Mouse (Mus musculus) cerebellum, adult 9-11 months (tissue): ENCODE measurements around the gene Tmem136.
A peak's percentile ranks its signal among the peaks of the same experiment; 100 is the strongest.

ENCODE experiments used
- DNase-seq: peaks from one replicate; pipeline ENCODE4 v3.0.0; 2022

Gene Tmem136

GRCm38 (mm10) chr9:43107555-43107954, 8.8 kb downstream of the Tmem136 start:
- DNase-seq = peak; percentile 47

GRCm38 (mm10) chr9:43107187-43107517, 9.2 kb downstream of the Tmem136 start, which contains the start of gene Arhgef12:
TSS of gene Arhgef12 (minus strand) at chr9:43107239.
- DNase-seq = peak; percentile 76

DNA sequence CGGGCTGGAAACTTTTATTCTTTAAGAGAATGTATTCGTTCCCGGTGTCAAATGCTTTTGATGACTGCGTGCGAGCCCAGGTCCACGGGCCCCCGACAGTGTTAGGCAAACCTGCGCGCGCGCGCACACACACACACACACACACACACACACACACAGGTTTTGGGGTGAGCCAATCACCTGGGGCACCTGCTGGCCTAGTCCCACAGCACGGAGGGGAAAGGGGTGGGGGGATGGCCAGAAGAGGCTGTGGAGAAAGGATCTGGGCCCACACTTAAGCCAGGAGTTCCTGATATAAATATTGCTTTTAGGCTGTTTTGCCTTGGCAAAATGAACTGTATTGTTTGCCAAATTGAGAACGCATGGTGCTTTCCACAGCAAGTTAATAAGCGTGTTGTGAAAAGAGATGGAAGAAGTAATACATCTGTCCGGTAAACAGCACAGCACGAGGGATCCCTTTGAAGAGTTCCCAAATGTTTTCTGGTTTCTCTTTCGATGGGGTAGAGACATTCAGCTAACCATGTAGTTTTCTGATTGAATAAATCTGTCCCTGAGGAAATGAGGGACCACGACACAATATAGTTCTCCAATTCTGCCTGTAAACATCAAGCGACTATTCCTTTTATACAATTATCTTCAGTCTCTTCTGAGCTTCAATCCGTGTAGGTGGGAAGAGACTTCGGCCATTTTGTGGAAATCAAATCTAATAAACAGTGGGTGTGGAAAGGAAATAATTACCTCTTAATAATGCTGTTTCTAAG, 9.8 kb downstream of the Tmem136 start:
- peak; percentile 75 for DNase-seq

DNA sequence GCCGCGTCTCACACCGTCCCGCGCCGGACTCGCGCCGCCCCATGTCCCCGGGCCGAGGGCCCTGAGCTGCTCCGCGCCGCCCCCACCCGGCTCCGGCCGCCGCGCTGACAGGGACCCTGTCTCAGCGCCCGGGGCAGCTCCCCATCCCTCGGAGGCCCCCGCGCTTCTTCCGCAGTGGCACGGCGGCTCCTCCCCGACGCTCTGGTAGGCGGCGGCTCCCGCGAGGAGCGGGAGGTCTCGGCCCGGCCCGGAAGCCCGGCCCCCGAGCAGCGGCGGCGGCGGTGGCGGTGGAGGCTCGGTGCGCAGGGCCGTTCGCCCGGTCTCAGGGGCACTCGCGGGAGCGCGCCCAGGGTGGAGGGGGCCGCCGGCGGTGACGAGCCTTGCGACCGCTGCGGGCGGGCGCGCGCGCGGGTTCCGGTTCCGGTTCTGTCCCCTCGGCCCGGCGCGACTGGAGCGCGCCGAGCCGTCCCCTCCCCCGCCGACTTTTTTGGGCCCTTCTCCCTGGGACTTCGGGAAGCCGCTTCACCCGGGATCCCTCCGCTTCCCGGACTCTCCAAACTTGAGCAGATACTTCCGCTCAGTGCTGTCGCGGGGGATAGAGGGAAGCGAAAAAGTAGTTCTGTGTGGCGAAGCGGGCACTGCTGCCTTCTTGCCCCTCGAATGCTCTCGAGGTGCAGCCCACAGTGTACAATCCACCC, 10.6 kb downstream of the Tmem136 start:
- DNase-seq = peak; percentile 93

DNA sequence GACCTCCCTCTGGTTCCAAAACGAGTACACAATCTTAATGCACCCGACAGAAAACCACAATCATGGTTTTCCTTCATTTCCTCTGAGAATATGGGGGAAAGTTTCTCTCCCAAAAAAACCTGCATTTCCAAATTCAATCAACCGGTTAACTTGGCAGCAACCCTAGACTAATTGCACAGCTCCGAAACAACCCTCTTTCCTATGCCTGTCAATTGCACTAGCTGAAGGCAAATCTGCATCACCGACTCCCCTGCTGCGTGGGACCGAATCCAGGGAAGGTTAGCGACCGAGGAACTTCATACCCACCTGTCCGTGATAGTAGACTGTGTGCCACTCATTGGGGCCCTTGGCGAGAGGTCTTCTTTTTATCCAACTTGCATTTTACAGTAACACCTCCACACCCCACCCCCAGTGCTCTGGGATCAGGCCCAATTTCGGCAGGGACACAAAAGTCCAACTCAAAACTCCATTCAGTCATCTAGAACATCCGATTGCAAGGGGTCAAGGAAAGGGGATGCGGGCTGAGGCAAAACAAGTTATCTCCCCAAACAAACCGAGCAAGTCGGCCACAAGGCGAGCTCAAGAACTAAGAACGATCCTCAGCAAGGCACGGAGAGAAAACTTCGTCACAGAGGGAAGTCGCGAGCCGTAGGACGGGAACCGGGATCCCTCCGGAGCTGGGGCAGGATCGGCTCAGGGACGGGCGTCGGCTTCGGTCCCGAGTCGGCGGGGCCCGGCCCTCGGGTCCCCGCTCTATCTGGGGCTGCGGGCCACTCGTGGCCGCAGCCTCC, 11.3 kb downstream of the Tmem136 start:
- peak; percentile 76 for DNase-seq

DNA sequence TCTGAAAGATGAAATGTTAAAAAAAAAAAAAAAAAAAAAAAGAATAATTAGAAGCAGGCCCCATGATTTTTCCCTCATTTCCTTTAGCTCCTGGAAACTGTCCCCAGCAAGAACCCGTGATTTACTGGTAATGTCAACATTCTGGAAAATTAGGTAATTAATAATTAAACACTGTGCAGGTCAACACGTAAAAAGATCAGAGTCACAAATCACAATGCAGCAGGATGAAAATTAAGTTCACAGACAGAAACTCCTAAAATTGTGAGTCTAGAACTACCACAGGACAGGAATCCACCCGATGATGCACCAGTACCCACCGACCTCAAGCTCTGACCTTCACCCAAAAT, 11.9 kb downstream of the Tmem136 start:
- DNase-seq = no peak

DNA sequence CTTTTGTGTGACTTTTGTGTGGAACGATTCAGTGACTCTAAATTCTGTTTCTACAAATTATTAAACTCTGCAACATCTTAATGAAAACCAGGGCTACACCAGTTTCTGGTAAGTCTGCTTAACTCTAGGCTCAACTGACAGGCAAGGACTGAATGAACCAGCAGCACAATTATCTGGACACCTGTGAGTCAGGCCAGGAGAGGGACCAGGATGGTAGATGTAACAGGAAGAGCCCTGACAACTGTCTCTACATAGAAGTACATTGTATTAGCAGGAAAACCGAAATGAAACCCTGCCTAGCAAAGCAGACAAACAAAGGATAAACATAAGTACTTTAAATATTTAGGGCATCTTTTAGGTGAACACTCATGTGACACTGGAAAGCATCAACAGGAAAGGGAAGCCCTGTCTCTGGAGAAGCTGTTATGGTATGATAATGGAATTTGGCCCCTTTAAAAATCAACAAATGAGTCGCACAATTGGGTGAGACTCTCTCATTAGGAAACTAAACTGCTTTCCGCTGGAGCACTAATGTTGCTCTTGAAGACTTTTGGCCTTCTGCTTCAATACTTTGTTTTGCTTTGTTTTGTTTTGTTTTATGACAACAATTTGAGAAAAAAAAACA, 12.6 kb downstream of the Tmem136 start:
- DNase-seq = no peak

GRCm38 (mm10) chr9:43102931-43103330, 13.4 kb downstream of the Tmem136 start:
- no peak for DNase-seq

DNA sequence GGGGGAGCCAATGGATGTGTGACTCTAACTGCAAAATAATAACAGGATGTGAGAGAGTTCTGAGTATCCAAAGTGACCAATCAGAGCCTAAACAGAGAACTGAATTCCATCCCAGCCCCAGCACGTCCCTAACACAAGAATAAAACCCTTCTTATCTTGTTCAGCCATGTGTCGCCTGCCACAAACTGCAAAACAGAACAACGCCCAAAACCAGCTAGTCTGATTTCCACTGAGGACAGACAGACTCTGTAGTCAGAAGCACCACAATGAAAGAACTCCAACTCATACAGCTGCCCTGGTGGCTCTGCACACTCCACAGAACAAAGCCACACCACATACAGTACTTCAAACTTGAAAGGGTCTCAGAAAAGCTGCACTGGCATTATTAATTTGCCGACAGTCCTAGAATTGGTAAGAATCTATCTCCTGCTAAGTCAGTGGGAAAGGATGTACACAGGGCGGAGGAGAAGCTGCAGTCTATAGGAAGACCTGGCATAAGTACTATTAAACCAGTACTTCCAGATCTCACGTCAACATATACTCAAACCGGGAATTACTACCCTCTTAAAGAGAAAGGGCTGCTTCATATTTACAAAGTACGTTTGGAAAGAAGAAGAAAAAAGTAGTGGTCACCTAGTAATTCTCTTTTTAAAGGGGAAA, 14.3 kb downstream of the Tmem136 start:
- DNase-seq = no peak

- DNase-seq = no peak
Observed at GRCm38 (mm10) chr9:43098922-43099321, 17.4 kb downstream of the Tmem136 start.

GRCm38 (mm10) chr9:43097801-43098557, 18.4 kb downstream of the Tmem136 start:
- no peak for DNase-seq

DNA sequence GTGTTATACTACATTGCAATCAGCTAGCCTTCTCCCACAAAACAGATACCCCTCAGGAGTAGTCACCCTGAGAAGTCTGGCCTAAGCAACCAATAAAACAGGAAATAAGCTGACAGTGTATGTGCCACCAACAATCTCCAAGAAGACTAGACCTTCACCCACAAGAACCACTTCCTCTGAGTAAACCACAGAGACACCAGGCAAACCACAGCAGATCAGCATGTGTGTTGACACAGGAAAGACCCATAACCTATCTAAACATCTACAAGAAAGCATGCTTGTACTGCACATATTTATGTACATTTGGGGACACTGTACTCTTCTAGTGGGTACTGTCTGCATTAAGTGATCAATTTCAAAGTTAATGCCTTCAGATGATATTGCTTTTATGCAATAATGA, 20.0 kb downstream of the Tmem136 start:
- DNase-seq = no peak

DNA sequence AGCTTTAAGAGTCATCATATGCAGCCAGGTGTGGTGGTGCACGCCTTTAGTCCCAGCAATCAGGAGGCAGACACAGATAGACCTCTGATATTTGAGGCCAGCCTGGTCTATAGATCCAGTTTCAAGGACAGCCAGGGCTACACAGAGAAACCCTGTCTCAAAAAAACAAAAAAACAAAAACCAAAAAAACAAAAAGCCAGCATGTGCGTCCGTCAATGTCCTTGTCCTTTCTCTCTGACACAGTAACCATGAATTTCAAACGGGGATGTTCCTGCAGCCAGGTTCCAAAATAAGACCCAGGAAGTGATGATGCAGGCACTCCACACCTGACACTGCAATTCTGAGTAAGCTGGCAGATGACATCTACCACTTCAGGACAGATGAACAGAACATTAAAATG, 21.5 kb downstream of the Tmem136 start:
- no peak for DNase-seq

DNA sequence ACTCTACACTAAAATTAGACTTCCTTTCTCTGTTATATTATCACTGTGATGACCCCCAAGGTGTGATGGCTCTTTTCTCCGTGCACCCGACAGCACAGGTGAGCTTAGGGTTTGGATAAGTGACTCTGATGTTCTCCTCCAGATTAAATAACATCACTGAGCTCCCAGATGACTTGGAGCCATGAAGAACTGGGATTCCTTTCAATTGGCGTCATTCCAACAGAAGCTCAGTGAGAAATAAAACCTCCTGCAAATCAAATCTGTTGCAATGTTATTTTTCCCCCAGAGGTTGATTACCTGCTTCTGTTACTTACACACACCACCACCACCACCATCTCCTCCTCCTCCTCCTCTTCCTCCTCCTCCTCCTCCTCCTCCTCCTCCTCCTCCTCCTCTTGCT, 22.6 kb downstream of the Tmem136 start:
- peak; percentile 54 for DNase-seq

DNA sequence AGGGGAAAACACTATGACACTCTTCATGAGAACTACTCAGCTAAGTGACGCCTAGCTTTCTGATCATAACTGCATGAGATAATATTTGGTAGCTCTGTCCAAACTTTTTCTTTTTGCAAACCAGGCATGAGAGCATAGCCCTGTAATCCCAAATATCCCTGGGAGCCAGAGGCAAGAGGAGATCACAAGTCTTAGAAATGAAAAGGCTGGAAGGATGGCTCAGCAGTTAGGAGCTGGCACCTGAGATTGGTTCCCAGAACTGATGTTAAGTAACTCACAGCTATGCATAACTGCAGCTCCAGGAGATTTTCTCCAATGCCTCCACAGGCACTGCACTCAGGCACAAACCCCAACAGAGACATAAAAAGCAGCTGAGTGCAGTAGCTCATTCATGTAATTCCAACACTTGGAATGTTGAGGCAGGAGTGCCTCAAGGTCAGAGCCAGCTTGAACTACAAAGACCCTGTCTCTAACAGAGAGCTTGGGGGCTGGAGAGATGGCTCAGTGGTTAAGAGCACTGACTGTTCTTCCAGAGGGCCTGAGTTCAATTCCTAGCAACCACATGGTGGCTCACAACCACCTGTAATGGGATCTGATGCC, 30.6 kb downstream of the Tmem136 start:
- DNase-seq = no peak

DNA sequence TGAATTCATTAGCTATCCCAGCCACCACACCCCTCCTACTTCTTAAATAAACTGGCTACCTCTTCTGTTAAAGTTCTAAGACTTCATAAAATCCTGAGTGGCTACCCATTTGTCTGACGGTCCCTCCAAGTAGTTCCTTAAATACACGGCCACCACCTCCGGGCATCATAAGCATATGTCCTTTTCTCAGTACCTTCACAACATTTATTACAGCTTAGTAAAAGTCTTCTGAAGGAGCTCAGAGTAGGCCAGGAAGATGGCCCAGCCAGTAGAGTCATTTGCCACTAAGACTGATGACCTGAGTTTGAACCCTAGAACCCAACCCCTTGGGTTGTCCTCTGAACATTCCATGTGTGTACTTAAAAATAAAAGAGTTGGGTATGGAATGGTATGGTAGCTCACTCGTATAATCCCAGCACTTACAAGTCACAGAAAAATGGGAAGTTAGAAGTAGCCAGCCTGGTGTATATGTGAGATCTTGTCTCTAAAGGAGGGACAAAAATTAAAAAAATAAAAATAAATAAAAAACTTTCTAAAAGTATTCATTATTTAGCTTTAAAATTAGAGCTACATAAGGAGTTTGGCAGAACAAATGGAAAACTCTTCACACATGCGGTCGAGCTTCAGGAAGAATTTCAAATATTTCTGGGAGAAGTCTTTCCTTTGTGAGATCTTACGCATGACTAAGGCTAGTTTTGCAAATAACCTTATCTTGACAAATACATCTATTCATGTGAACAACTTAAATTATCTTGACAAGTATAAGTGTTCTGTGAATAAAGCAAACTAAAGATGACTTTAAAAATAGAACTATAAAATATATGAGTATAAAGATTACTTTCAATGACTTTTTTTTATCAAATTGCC, 31.6 kb downstream of the Tmem136 start:
- no peak for DNase-seq

- DNase-seq = no peak
Observed at GRCm38 (mm10) chr9:43083441-43084055, 32.8 kb downstream of the Tmem136 start.

- DNase-seq = no peak
Observed at GRCm38 (mm10) chr9:43078711-43079110, 37.7 kb downstream of the Tmem136 start.

GRCm38 (mm10) chr9:43076163-43076562, 40.2 kb downstream of the Tmem136 start:
- DNase-seq = no peak

DNA sequence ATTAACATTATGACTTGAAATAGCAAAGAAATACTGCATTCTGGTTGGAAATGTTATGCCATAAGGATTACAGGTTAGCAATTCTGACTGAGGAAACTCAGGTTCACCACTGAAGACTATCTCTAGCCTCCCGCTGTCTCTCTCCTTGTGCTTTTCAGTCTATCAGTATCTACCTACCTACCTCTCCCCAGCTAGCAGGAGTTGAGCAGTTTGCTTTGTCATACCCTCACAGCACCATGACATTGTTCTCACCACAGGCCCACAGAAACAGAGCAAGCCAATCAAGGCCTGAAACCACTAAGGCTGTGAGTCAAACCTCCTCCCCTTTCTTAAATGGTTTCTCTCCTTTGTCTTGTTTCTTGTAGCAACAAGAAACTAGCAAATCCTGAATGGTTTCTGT, 41.8 kb downstream of the Tmem136 start:
- no peak for DNase-seq
